In genomic region chr16:4602189-4602588, GRCm38 (mm10) we compare ENCODE assay signal across 8 mouse cellular contexts. TPM values are rescaled to one million over a fixed set of nuclear protein-coding genes. Genes with fewer than 3 reads are reported as not detected.
A peak's percentile ranks its signal among the peaks of the same experiment; 100 is the strongest.
DNase-seq lines count a peak whose midpoint lies in the region; ATAC-seq and TF ChIP-seq lines count a peak whose summit lies in the region.

No protein-coding gene starts in this region.

- 26% methylated on average over 3 of the region's 3 CpGs for WGBS in forebrain, embryonic 10.5 days
- WGBS in forebrain, postnatal 0 days: 22% methylated on average over 3 of the region's 3 CpGs
- 23% methylated on average over 3 of the region's 3 CpGs for WGBS in midbrain, embryonic 13.5 days
- WGBS in midbrain, postnatal 0 days: 19% methylated on average over 3 of the region's 3 CpGs
- WGBS in stomach, postnatal 0 days: 23% methylated on average over 3 of the region's 3 CpGs

- no peak for ATAC-seq in forebrain, postnatal 0 days
- ATAC-seq in midbrain, embryonic 13.5 days: no peak
- ATAC-seq in midbrain, postnatal 0 days (ENCODE audit: low FRiP score): no peak
- ATAC-seq in stomach, postnatal 0 days (ENCODE audit: low FRiP score, low TSS enrichment): peak; percentile 27
- no peak for ATAC-seq in megakaryocyte-erythroid progenitor cell, adult 5-6 weeks (replicated peaks; ENCODE audit: low FRiP score, low TSS enrichment, poor library complexity, severe bottlenecking)

- no peak for TF ChIP-seq CTCF in forebrain, postnatal 0 days (IDR thresholded peaks at IDR 0.05; ENCODE audit: low read depth)
- TF ChIP-seq CTCF in midbrain, postnatal 0 days (IDR thresholded peaks at IDR 0.05): no peak
- no peak; the same call in 1 of the 2 replicates for TF ChIP-seq CTCF in stomach, postnatal 0 days (IDR thresholded peaks at IDR 0.05; ENCODE audit: low read depth)

- H3K36me3 ChIP-seq in forebrain, embryonic 10.5 days (replicated peaks): peaks cover 2% of the 10 kb centered on the region; the same call in 1 of the 2 replicates
- H3K36me3 ChIP-seq in forebrain, postnatal 0 days (ENCODE audit: insufficient read depth): no peaks in the 10 kb centered on the region
- H3K36me3 ChIP-seq in midbrain, embryonic 13.5 days: no peaks in the 10 kb centered on the region
- no peaks in the 10 kb centered on the region for H3K36me3 ChIP-seq in midbrain, postnatal 0 days (ENCODE audit: insufficient read depth, low read length)
- no peaks in the 10 kb centered on the region for H3K36me3 ChIP-seq in stomach, postnatal 0 days (ENCODE audit: control insufficient read depth, insufficient read depth, low read length)

- no peak overlapping the region for H3K9ac ChIP-seq in forebrain, postnatal 0 days
- H3K9ac ChIP-seq in midbrain, embryonic 13.5 days (replicated peaks): peak overlapping the region; percentile 1; the same call in 1 of the 2 replicates
- H3K9ac ChIP-seq in midbrain, postnatal 0 days (replicated peaks; ENCODE audit: low read length, poor library complexity, severe bottlenecking): no peak overlapping the region
- no peak overlapping the region for H3K9ac ChIP-seq in stomach, postnatal 0 days (ENCODE audit: low read length)

- peaks cover 100% of the 10 kb centered on the region for H3K4me1 ChIP-seq in forebrain, embryonic 10.5 days
- peaks cover 8% of the 10 kb centered on the region for H3K4me1 ChIP-seq in forebrain, postnatal 0 days (ENCODE audit: insufficient read depth)
- H3K4me1 ChIP-seq in midbrain, embryonic 13.5 days (replicated peaks): peaks cover 97% of the 10 kb centered on the region
- H3K4me1 ChIP-seq in midbrain, postnatal 0 days (ENCODE audit: insufficient read depth, low read length): peaks cover 14% of the 10 kb centered on the region; the same call in 1 of the 2 replicates
- H3K4me1 ChIP-seq in stomach, postnatal 0 days (replicated peaks; ENCODE audit: control insufficient read depth, insufficient read depth): peaks cover 22% of the 10 kb centered on the region

- H3K4me3 ChIP-seq in forebrain, embryonic 10.5 days: peak overlapping the region; percentile 26; the same call in 1 of the 2 replicates
- H3K4me3 ChIP-seq in forebrain, postnatal 0 days (ENCODE audit: low read depth, low read length): no peak overlapping the region
- H3K4me3 ChIP-seq in midbrain, embryonic 13.5 days (replicated peaks): no peak overlapping the region
- no peak overlapping the region for H3K4me3 ChIP-seq in midbrain, postnatal 0 days (ENCODE audit: low read depth, low read length)
- H3K4me3 ChIP-seq in stomach, postnatal 0 days (ENCODE audit: low read depth, low read length): no peak overlapping the region

- H3K27ac ChIP-seq in forebrain, embryonic 10.5 days: peak overlapping the region; percentile 78
- H3K27ac ChIP-seq in forebrain, postnatal 0 days (ENCODE audit: low read depth, low read length): no peak overlapping the region
- peak overlapping the region; percentile 9 for H3K27ac ChIP-seq in midbrain, embryonic 13.5 days
- H3K27ac ChIP-seq in midbrain, postnatal 0 days (ENCODE audit: low read depth, low read length): no peak overlapping the region
- H3K27ac ChIP-seq in stomach, postnatal 0 days (replicated peaks): 0 out of 2 replicates have a peak overlapping the region, but pooled peaks have one; percentile 30

- no peaks in the 10 kb centered on the region for H3K27me3 ChIP-seq in forebrain, embryonic 10.5 days (ENCODE audit: poor library complexity, severe bottlenecking)
- no peaks in the 10 kb centered on the region for H3K27me3 ChIP-seq in forebrain, postnatal 0 days (ENCODE audit: insufficient read depth, low read length)
- no peaks in the 10 kb centered on the region for H3K27me3 ChIP-seq in midbrain, embryonic 13.5 days
- no peaks in the 10 kb centered on the region for H3K27me3 ChIP-seq in midbrain, postnatal 0 days (ENCODE audit: insufficient read depth, low read length)
- H3K27me3 ChIP-seq in stomach, postnatal 0 days (ENCODE audit: control insufficient read depth, insufficient read depth, low read length): no peaks in the 10 kb centered on the region

- H3K9me3 ChIP-seq in forebrain, embryonic 10.5 days: no peaks in the 10 kb centered on the region
- H3K9me3 ChIP-seq in forebrain, postnatal 0 days (ENCODE audit: low read length): no peaks in the 10 kb centered on the region
- no peaks in the 10 kb centered on the region for H3K9me3 ChIP-seq in midbrain, embryonic 13.5 days
- no peaks in the 10 kb centered on the region for H3K9me3 ChIP-seq in midbrain, postnatal 0 days (ENCODE audit: low read length)
- no peaks in the 10 kb centered on the region for H3K9me3 ChIP-seq in stomach, postnatal 0 days (ENCODE audit: control insufficient read depth, low read length)

- TF ChIP-seq EP300 in stomach, postnatal 0 days (optimal IDR thresholded peaks at IDR 0.05): no peak

- no peak for DNase-seq in forebrain, embryonic 10.5 days (ENCODE audit: extremely low spot score, low spot score)
- no peak for DNase-seq in forebrain, postnatal 0 days
- no peak for DNase-seq in midbrain, postnatal 0 days (ENCODE audit: low spot score)
- DNase-seq in kidney, postnatal 14 days: peak; percentile 91
- peak; percentile 52 for DNase-seq in stomach, postnatal 0 days (ENCODE audit: low spot score)
- DNase-seq in urinary bladder, postnatal 36 days (ENCODE audit: low spot score in 2 of 2): no peak

- H3K4me2 ChIP-seq in forebrain, postnatal 0 days (ENCODE audit: low read depth): no peak overlapping the region
- H3K4me2 ChIP-seq in midbrain, embryonic 13.5 days (replicated peaks): no peak overlapping the region
- H3K4me2 ChIP-seq in midbrain, postnatal 0 days (ENCODE audit: low read depth, low read length, poor library complexity, severe bottlenecking): no peak overlapping the region
- H3K4me2 ChIP-seq in stomach, postnatal 0 days (replicated peaks; ENCODE audit: low read depth): no peak overlapping the region

RNA-seq across cellular contexts. Expression of gene Glis2, which starts 7.7 kb away (rescaled TPM):
- 22.5 and 23.2 TPM in 2 replicates for polyA plus RNA-seq in forebrain, embryonic 10.5 days (2016; fragmentation: Nextera tagmentation; extraction: Ambion mirVana)
- 13.3 and 15.2 TPM in 2 replicates for total RNA-seq in forebrain, postnatal 0 days (2014; rRNA removed)
- 7.1 and 11.6 TPM in 2 replicates for polyA plus RNA-seq in forebrain, postnatal 0 days (2015; fragmentation: Nextera tagmentation; extraction: Ambion mirVana)
- polyA plus RNA-seq in midbrain, embryonic 13.5 days (2015; fragmentation: Nextera tagmentation; extraction: Ambion mirVana): 20.0 and 26.3 TPM in 2 replicates
- total RNA-seq in midbrain, postnatal 0 days (2014; rRNA removed): 20.0 and 20.6 TPM in 2 replicates
- polyA plus RNA-seq in midbrain, postnatal 0 days (2015; fragmentation: Nextera tagmentation; extraction: Ambion mirVana): 10.8 and 12.0 TPM in 2 replicates
- polyA plus RNA-seq in stomach, postnatal 0 days (2015; fragmentation: Nextera tagmentation; extraction: Ambion mirVana): 11.6 and 11.7 TPM in 2 replicates
- 2.0 TPM in 1 of 2 replicates, not detected in the other for total RNA-seq in megakaryocyte-erythroid progenitor cell, adult 5-6 weeks (2014; fragmentation: Nextera tagmentation)
- total RNA-seq in megakaryocyte-erythroid progenitor cell, adult 5-6 weeks (2017): 0.33 TPM in 1 of 2 replicates, not detected in the other

RNA-seq across cellular contexts. Expression of gene Pam16, which starts 22.6 kb away (rescaled TPM):
- 93.5 and 94.7 TPM in 2 replicates for polyA plus RNA-seq in forebrain, embryonic 10.5 days (2016; fragmentation: Nextera tagmentation; extraction: Ambion mirVana)
- total RNA-seq in forebrain, postnatal 0 days (2014; rRNA removed): 52.2 and 54.5 TPM in 2 replicates
- polyA plus RNA-seq in forebrain, postnatal 0 days (2015; fragmentation: Nextera tagmentation; extraction: Ambion mirVana): 138 and 161 TPM in 2 replicates
- 153 and 155 TPM in 2 replicates for polyA plus RNA-seq in midbrain, embryonic 13.5 days (2015; fragmentation: Nextera tagmentation; extraction: Ambion mirVana)
- total RNA-seq in midbrain, postnatal 0 days (2014; rRNA removed): 31.7 and 40.2 TPM in 2 replicates
- polyA plus RNA-seq in midbrain, postnatal 0 days (2015; fragmentation: Nextera tagmentation; extraction: Ambion mirVana): 134 TPM in 2 replicates
- 65.4 and 71.9 TPM in 2 replicates for polyA plus RNA-seq in stomach, postnatal 0 days (2015; fragmentation: Nextera tagmentation; extraction: Ambion mirVana)
- 76.0 and 100 TPM in 2 replicates for total RNA-seq in megakaryocyte-erythroid progenitor cell, adult 5-6 weeks (2014; fragmentation: Nextera tagmentation)
- total RNA-seq in megakaryocyte-erythroid progenitor cell, adult 5-6 weeks (2017): 18.2 and 24.0 TPM in 2 replicates

RNA-seq across cellular contexts. Expression of gene Vasn, which starts 37.6 kb away (rescaled TPM):
- 9.2 and 9.3 TPM in 2 replicates for polyA plus RNA-seq in forebrain, embryonic 10.5 days (2016; fragmentation: Nextera tagmentation; extraction: Ambion mirVana)
- total RNA-seq in forebrain, postnatal 0 days (2014; rRNA removed): 5.5 and 6.5 TPM in 2 replicates
- polyA plus RNA-seq in forebrain, postnatal 0 days (2015; fragmentation: Nextera tagmentation; extraction: Ambion mirVana): 3.0 and 3.6 TPM in 2 replicates
- 3.2 and 4.6 TPM in 2 replicates for polyA plus RNA-seq in midbrain, embryonic 13.5 days (2015; fragmentation: Nextera tagmentation; extraction: Ambion mirVana)
- 12.0 and 14.2 TPM in 2 replicates for total RNA-seq in midbrain, postnatal 0 days (2014; rRNA removed)
- 4.7 TPM in 2 replicates for polyA plus RNA-seq in midbrain, postnatal 0 days (2015; fragmentation: Nextera tagmentation; extraction: Ambion mirVana)
- polyA plus RNA-seq in stomach, postnatal 0 days (2015; fragmentation: Nextera tagmentation; extraction: Ambion mirVana): 8.8 and 9.6 TPM in 2 replicates
- not detected in 2 replicates for total RNA-seq in megakaryocyte-erythroid progenitor cell, adult 5-6 weeks (2014; fragmentation: Nextera tagmentation)
- 0.38 and 0.65 TPM in 2 replicates for total RNA-seq in megakaryocyte-erythroid progenitor cell, adult 5-6 weeks (2017)

RNA-seq across cellular contexts. Expression of gene Dnaja3, which starts 37.6 kb away (rescaled TPM):
- 63.7 and 66.3 TPM in 2 replicates for polyA plus RNA-seq in forebrain, embryonic 10.5 days (2016; fragmentation: Nextera tagmentation; extraction: Ambion mirVana)
- total RNA-seq in forebrain, postnatal 0 days (2014; rRNA removed): 47.2 and 51.5 TPM in 2 replicates
- polyA plus RNA-seq in forebrain, postnatal 0 days (2015; fragmentation: Nextera tagmentation; extraction: Ambion mirVana): 37.5 and 48.6 TPM in 2 replicates
- polyA plus RNA-seq in midbrain, embryonic 13.5 days (2015; fragmentation: Nextera tagmentation; extraction: Ambion mirVana): 50.5 and 54.3 TPM in 2 replicates
- 62.1 and 65.5 TPM in 2 replicates for total RNA-seq in midbrain, postnatal 0 days (2014; rRNA removed)
- 54.1 and 57.0 TPM in 2 replicates for polyA plus RNA-seq in midbrain, postnatal 0 days (2015; fragmentation: Nextera tagmentation; extraction: Ambion mirVana)
- 47.0 and 49.2 TPM in 2 replicates for polyA plus RNA-seq in stomach, postnatal 0 days (2015; fragmentation: Nextera tagmentation; extraction: Ambion mirVana)
- total RNA-seq in megakaryocyte-erythroid progenitor cell, adult 5-6 weeks (2014; fragmentation: Nextera tagmentation): 56.5 and 81.2 TPM in 2 replicates
- total RNA-seq in megakaryocyte-erythroid progenitor cell, adult 5-6 weeks (2017): 71.0 and 106 TPM in 2 replicates

RNA-seq across cellular contexts. Expression of gene Tfap4, which starts 42.5 kb away (rescaled TPM):
- 32.0 and 37.5 TPM in 2 replicates for polyA plus RNA-seq in forebrain, embryonic 10.5 days (2016; fragmentation: Nextera tagmentation; extraction: Ambion mirVana)
- total RNA-seq in forebrain, postnatal 0 days (2014; rRNA removed): 9.1 and 10.2 TPM in 2 replicates
- polyA plus RNA-seq in forebrain, postnatal 0 days (2015; fragmentation: Nextera tagmentation; extraction: Ambion mirVana): 6.4 and 8.0 TPM in 2 replicates
- 10.5 and 11.2 TPM in 2 replicates for polyA plus RNA-seq in midbrain, embryonic 13.5 days (2015; fragmentation: Nextera tagmentation; extraction: Ambion mirVana)
- 6.7 and 6.8 TPM in 2 replicates for total RNA-seq in midbrain, postnatal 0 days (2014; rRNA removed)
- polyA plus RNA-seq in midbrain, postnatal 0 days (2015; fragmentation: Nextera tagmentation; extraction: Ambion mirVana): 5.2 and 5.9 TPM in 2 replicates
- polyA plus RNA-seq in stomach, postnatal 0 days (2015; fragmentation: Nextera tagmentation; extraction: Ambion mirVana): 8.9 and 10.6 TPM in 2 replicates
- 31.4 and 38.4 TPM in 2 replicates for total RNA-seq in megakaryocyte-erythroid progenitor cell, adult 5-6 weeks (2014; fragmentation: Nextera tagmentation)
- 47.3 and 69.9 TPM in 2 replicates for total RNA-seq in megakaryocyte-erythroid progenitor cell, adult 5-6 weeks (2017)

Comparison
In these comparisons a context has a peak if more than half of its experiments do, and no peak if none do; other contexts are left out.
1. H3K27ac ChIP-seq: peak in forebrain, embryonic 10.5 days (single experiment), midbrain, embryonic 13.5 days (single experiment) and stomach, postnatal 0 days (single experiment); none in forebrain, postnatal 0 days (single experiment) and midbrain, postnatal 0 days (single experiment).
2. DNase-seq: peak in kidney, postnatal 14 days (single experiment) and stomach, postnatal 0 days (single experiment); none in forebrain, embryonic 10.5 days (single experiment), forebrain, postnatal 0 days (single experiment), midbrain, postnatal 0 days (single experiment) and urinary bladder, postnatal 36 days (0 of 2).